Mouse (Mus musculus): ENCODE data around the gene Kif22. TPM values are rescaled to one million over a fixed set of nuclear protein-coding genes. Genes with fewer than 3 reads are reported as not detected.

The Kif22 gene
- total RNA-seq, 2 experiments from 2014 or later: 0.93 to 1.0 TPM

DNA sequence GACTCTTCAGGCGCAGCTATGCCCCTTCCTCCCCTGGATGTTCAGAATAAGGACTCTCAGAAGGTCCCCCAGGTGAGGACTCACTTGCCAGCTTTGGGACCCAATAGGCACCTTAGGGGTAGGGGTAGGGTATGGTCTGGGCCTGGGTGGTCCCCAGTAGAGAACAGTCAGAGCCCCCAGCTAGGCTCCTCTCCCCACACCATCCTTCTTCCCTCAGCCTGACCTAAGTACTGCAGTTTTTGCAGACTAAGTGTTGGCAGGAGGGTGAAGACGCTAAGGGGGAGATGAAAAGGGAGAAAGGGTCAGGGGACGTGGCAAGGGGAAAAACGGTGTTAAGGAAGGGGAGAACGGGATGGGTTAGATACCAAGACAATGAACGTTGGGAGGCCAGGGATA is 24.3 kb downstream of the Kif22 start:
- DNase-seq: no peak

- peak; percentile 97 to 98 for DNase-seq
These were observed 25.0 kb downstream of the Kif22 start, which contains the start of gene Pagr1a for GRCm38 (mm10) chr7:127016971-127017949. Pagr1a (minus strand) TSS chr7:127017352.

- DNase-seq: no peak
These were observed 25.8 kb downstream of the Kif22 start for GRCm38 (mm10) chr7:127016486-127016938.

- DNase-seq: no peak
These were observed 26.0 kb downstream of the Kif22 start, which contains the start of gene Pagr1b for GRCm38 (mm10) chr7:127016481-127016485. Pagr1b (minus strand) TSS chr7:127016484.

- DNase-seq: no peak
These were observed 26.2 kb downstream of the Kif22 start for GRCm38 (mm10) chr7:127016081-127016480.

GRCm38 (mm10) chr7:127014993-127015392 is 27.3 kb downstream of the Kif22 start:
- DNase-seq: peak in 1 of 2 experiments; percentile 11

DNA sequence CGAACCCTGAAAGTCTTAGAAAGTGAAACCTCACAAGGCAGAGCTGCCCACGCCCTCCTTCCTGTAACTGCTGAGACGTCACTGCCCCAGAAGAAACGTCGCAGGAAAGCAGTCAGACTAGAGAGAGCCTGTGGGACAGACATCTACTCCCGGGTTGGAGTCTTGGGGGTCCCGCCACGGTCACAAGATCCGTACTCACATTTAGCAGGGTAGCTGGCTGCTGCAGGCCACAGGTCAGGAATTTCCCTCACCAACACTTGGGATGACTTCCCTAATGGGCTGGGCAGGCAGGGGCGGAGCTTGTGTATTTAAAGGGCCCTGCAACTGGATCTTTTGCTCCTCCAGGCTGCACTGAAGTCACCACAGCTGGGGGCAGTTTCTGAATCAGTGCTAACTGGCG is 28.0 kb downstream of the Kif22 start, which contains the start of gene Mvp:
Mvp (minus strand) TSS at position 302 of the 400 bp plus-strand sequence.
- DNase-seq: peak; percentile 89 to 91

GRCm38 (mm10) chr7:127013385-127013784 is 28.9 kb downstream of the Kif22 start:
- peak in 1 of 2 experiments; percentile 12 for DNase-seq

GRCm38 (mm10) chr7:127012845-127013244 is 29.4 kb downstream of the Kif22 start:
- no peak for DNase-seq

GRCm38 (mm10) chr7:127012374-127012773 is 29.9 kb downstream of the Kif22 start:
- no peak for DNase-seq

DNA sequence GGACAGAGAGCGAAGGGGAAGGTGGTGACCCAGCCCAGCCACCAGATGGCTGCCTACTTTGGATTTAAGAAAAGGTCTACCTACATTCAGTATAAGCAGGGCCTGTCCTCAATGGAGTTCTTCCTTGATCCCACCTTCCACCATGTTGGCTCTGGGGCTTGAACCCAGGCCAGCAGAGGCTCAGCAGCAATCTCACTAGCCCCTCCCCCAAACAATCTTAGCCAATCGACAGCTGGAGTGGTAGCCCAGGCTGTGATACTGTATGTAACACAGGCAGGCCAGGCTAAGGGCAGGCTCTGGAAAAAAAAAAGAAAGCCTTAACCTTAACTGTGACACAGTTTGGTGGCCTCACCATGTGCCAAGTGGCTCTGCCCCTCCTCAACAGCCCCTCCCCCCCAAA is 30.6 kb downstream of the Kif22 start:
- no peak for DNase-seq

- no peak for DNase-seq
These were observed 31.2 kb downstream of the Kif22 start for GRCm38 (mm10) chr7:127011051-127011450.

GRCm38 (mm10) chr7:127009307-127010085 is 32.8 kb downstream of the Kif22 start:
- DNase-seq: peak in 1 of 2 experiments; percentile 15

DNA sequence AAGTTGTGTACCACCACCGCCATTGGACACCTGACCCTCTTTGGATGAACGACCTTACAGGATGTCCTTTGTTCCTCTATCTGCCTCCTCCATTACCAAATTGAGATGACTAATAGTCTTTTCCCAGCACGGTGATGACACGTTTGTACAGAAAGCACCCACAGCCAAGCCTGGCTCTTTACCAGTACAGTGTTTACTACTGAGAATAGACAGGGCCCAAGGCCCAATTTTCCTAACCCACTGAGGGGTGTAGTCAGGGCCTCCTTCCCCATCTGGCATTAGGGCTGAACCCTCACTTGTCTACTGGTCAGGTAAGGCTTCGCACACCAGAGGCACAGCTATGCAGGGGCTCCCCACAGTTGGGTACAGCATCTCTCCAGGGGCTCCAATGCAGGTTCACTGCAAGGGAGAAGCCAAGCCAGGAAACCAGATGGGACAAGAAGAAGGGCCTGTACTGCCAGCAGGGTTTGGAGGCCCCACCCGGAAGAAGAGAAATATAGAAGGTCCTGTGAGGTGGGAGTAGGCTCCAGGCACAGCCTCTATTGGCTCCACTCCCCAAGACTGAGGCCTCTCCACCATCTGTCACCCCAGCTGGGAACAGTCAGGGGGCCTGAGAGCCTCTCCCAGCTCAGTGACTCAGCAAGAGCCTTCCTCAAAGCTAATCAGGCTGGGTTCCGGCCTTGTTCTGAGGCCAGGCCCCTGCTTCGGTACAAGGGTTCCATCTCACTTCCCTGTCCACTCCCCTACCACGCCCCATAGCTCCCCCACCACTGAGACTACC is 33.8 kb downstream of the Kif22 start:
- peak; percentile 85 to 93 for DNase-seq

- peak in 1 of 2 experiments; percentile 23 for DNase-seq
These were observed 34.8 kb downstream of the Kif22 start for GRCm38 (mm10) chr7:127007313-127008024.

GRCm38 (mm10) chr7:127004122-127004875 is 38.0 kb downstream of the Kif22 start:
- DNase-seq: no peak

DNA sequence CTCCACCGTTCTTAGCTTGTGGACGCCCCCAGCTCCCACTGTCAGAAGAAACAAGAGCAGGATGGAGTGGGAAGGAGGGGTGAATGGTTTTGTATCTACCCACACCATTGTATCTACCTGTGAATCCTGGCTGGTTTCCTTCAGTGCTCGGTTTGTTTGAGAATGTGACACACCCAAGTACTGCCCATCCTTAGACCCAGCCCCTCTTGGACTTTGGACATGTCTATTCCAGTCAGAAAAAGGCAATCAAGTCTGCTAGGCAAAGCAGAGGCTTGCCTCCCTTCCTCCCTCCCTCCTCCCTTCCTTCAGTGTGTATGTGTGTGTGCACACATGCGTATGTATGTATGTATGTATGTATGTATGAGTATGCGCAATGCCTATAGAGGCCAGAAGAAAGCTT is 38.7 kb downstream of the Kif22 start:
- DNase-seq: no peak

- DNase-seq: no peak
These were observed 42.7 kb downstream of the Kif22 start for GRCm38 (mm10) chr7:126999568-126999967.

GRCm38 (mm10) chr7:126996449-126996848 is 45.8 kb downstream of the Kif22 start:
- DNase-seq: no peak

DNA sequence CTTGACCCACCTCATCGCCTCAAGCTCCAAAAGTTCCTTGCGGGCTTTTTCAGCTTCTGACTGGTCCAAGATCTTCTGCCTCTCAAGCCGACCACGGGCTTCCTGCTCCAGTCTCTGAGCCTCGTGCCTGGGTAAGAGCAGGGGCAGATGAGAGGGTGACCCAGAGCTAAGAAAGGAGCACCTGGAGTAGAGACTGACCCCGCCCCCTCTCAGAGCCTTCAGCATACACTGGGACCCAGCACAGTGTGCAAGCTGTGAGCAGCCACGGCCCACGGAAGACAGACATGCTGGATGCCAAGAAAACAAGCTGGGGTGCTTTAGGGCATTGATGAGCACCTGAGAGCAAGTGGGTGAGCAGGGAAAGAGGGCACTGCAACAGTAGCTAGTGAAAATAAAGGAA is 53.5 kb downstream of the Kif22 start:
- DNase-seq: no peak

GRCm38 (mm10) chr7:126986319-126986718 is 56.0 kb downstream of the Kif22 start:
- DNase-seq: peak; percentile 41 to 50
